Mouse (Mus musculus) CD4-positive, CD25-positive, alpha-beta regulatory T cell (primary cell): ENCODE results near the gene Dennd2d. TPM values are rescaled to one million over a fixed set of nuclear protein-coding genes. Genes with fewer than 3 reads are reported as not detected.

ENCODE experiments used
- polyA plus RNA-seq: library from polyadenylated mRNA; unstranded; fragments of 100-300 nt; shearing (Covaris generic); gene quantifications from one replicate; pipeline ENCODE4 v1.2.1, GENCODE M21; 2017

Gene Dennd2d
- 159 TPM for polyA plus RNA-seq

DNA sequence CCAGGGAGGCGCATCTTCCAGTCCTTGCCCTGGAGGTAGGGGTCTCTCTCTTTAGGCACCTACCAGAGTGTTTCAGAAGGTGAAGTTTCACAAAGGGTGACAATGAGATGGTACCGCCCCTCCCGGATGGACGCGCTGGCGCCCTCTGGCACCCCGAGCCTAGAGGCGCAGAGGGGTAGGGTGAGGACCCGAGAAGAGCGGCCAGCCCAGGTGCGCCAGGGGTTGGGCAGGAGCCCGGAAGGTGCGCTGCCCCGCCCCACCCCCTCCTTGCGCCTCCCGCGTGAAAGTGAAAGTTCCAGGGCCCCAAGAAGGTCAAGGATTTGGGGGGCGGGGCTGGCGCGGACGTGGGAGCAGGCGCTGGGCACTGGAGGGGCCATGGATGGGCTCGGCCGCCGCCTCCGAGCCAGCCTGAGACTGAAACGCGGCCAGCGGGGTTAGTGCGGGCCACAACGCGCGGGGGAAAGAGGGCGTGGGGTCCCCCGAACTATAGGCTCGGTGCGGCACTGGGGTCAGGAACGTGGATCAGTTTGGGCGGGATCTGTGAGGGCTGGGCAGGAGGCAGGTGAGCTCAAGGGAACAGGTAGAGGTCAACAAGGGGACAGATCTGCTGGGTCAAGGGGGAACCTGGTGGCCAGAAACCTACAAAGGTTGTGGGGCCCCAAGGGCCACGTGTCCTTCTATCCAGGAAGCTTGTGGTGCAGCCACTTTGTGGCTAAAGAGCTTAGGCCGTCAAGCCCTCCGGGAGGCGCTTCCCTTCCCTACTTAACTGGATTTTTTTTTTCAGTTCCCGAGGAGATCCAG lies at the start of gene Dennd2d:
Gene Dennd2d, plus strand, starts transcription at position 125 of the 801 bp plus-strand sequence.

DNA sequence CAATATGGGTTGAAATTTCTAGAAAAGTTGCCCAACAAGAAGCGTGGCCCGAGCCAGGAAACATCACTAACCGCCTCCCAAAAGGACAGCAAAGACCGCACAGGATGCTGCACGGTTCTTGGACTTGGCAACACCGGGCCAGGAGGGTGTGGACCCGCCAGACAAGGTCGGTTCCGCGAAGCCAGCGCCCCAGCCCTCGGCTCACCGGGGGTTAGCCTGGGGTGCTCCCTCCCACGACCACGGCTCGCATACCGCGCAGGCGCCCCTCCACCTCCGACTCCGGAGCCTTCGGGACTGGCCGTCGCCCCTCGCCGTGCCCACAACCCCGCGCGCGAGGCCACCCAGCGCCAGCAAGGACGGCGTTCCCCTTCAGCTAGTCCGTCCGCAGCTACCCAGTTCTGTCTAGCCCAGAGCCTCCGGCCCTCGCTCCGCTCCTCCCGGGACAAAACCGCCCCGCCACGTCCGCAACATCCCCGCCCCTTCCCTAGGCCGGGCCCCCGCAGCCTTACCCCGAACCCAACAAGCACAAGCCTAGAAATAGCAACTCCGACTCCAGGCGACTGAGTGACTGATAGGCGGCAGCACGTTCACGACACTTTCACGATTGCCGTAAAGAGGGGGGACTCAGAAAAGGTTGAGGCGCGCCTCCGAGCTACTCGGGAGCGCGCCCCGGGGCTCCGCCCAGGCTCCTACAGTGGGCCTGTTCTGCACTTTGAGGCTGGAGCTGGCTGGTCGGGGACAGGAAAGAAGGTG lies 65.1 kb downstream of the Dennd2d start, which contains the start of the genes Dram2 and Cept1:
Gene Dram2, plus strand, starts transcription at position 628 of the 753 bp plus-strand sequence.
Gene Cept1, minus strand, starts transcription at position 632 of the 753 bp plus-strand sequence.

Other genes with a start within 250 kb of the Dennd2d start
- 0.31 TPM for gene Chil6, start 76.2 kb upstream of the Dennd2d start, polyA plus RNA-seq
- 45.9 TPM for gene Dram2, start 65.4 kb downstream of the Dennd2d start, polyA plus RNA-seq
- gene Cept1, start 65.4 kb downstream of the Dennd2d start, polyA plus RNA-seq, result 100 TPM
- 45.0 TPM for gene Lrif1, start 202.6 kb downstream of the Dennd2d start, polyA plus RNA-seq